Mouse (Mus musculus): ENCODE results near the gene Egf. TPM values are rescaled to one million over a fixed set of nuclear protein-coding genes. Genes with fewer than 3 reads are reported as not detected.

Gene Egf
- polyA plus RNA-seq, 1 experiment from 2014 or later, result 2.2 TPM

- Histone ChIP-seq H3K27ac (replicated peaks) (no peak overlapping the region), H3K36me3 (no peaks in the 10 kb centered on the region), H3K4me1 (no peaks in the 10 kb centered on the region), H3K9ac (replicated peaks) (no peak overlapping the region), H3K9me3 (no peaks in the 10 kb centered on the region), H3K4me3 (no peak overlapping the region), H3K27me3 (no peaks in the 10 kb centered on the region), H3K4me2 (replicated peaks) (no peak overlapping the region)
- 52% methylated on average over 8 of the region's 8 CpGs for WGBS
- no peak for ATAC-seq (replicated peaks)
These were observed 10.3 kb downstream of the Egf start for GRCm38 (mm10) chr3:129744803-129745202.

- H3K36me3 ChIP-seq, result no peaks in the 10 kb centered on the region
- no peak overlapping the region for H3K9ac ChIP-seq (replicated peaks)
- H3K9me3 ChIP-seq, result no peaks in the 10 kb centered on the region
- no peaks in the 10 kb centered on the region for H3K27me3 ChIP-seq
- no peak overlapping the region for H3K4me3 ChIP-seq
- H3K4me1 ChIP-seq, result peaks cover 7% of the 10 kb centered on the region; the same call in 1 of the 2 replicates
- H3K27ac ChIP-seq (replicated peaks), result no peak overlapping the region
- ATAC-seq (replicated peaks), result no peak
- H3K4me2 ChIP-seq (replicated peaks), result no peak overlapping the region
- WGBS, result 84% methylated on average over 6 of the region's 6 CpGs
These were observed 12.3 kb downstream of the Egf start for GRCm38 (mm10) chr3:129742781-129743180.

- 17% methylated on average over 16 of the region's 16 CpGs for WGBS
- H3K9me3 ChIP-seq, result no peaks in the 10 kb centered on the region
- H3K27me3 ChIP-seq, result no peaks in the 10 kb centered on the region
- H3K9ac ChIP-seq (replicated peaks), result no peak overlapping the region
- peaks cover 7% of the 10 kb centered on the region; the same call in 1 of the 2 replicates for H3K4me1 ChIP-seq
- H3K27ac ChIP-seq (replicated peaks), result no peak overlapping the region
- no peak overlapping the region for H3K4me2 ChIP-seq (replicated peaks)
- H3K36me3 ChIP-seq, result no peaks in the 10 kb centered on the region
- no peak overlapping the region for H3K4me3 ChIP-seq
- ATAC-seq (replicated peaks), result peak; percentile 32; the same call in 1 of the 2 replicates
These were observed 16.6 kb downstream of the Egf start for GRCm38 (mm10) chr3:129738291-129739183.

GRCm38 (mm10) chr3:129731636-129732035 lies 23.5 kb downstream of the Egf start:
- no peak for ATAC-seq (replicated peaks)
- Histone ChIP-seq H3K4me1 (no peaks in the 10 kb centered on the region), H3K4me3 (no peak overlapping the region), H3K27ac (replicated peaks) (no peak overlapping the region), H3K4me2 (replicated peaks) (no peak overlapping the region), H3K36me3 (no peaks in the 10 kb centered on the region), H3K9me3 (no peaks in the 10 kb centered on the region), H3K27me3 (no peaks in the 10 kb centered on the region), H3K9ac (replicated peaks) (no peak overlapping the region)
- WGBS, result 76% methylated on average over 6 of the region's 6 CpGs

- ATAC-seq (replicated peaks), result no peak
- Histone ChIP-seq H3K27ac (replicated peaks) (no peak overlapping the region), H3K9me3 (no peaks in the 10 kb centered on the region), H3K4me1 (peaks cover 4% of the 10 kb centered on the region; the same call in 1 of the 2 replicates), H3K27me3 (no peaks in the 10 kb centered on the region), H3K4me3 (no peak overlapping the region), H3K9ac (replicated peaks) (no peak overlapping the region), H3K4me2 (replicated peaks) (no peak overlapping the region), H3K36me3 (no peaks in the 10 kb centered on the region)
- 26% methylated on average over 8 of the region's 8 CpGs for WGBS
These were observed 24.7 kb downstream of the Egf start for GRCm38 (mm10) chr3:129730426-129730825.

GRCm38 (mm10) chr3:129729916-129730315 lies 25.2 kb downstream of the Egf start:
- H3K9me3 ChIP-seq, result no peaks in the 10 kb centered on the region
- no peak overlapping the region for H3K27ac ChIP-seq (replicated peaks)
- no peak overlapping the region for H3K9ac ChIP-seq (replicated peaks)
- no peak overlapping the region for H3K4me2 ChIP-seq (replicated peaks)
- H3K4me3 ChIP-seq, result no peak overlapping the region
- H3K36me3 ChIP-seq, result no peaks in the 10 kb centered on the region
- no peaks in the 10 kb centered on the region for H3K27me3 ChIP-seq
- peaks cover 4% of the 10 kb centered on the region; the same call in 1 of the 2 replicates for H3K4me1 ChIP-seq
- no peak for ATAC-seq (replicated peaks)
- WGBS, result 84% methylated on average over 5 of the region's 5 CpGs

- H3K36me3 ChIP-seq, result no peaks in the 10 kb centered on the region
- no peaks in the 10 kb centered on the region for H3K9me3 ChIP-seq
- H3K27me3 ChIP-seq, result no peaks in the 10 kb centered on the region
- H3K9ac ChIP-seq (replicated peaks), result peak overlapping the region; percentile 55; the same call in 1 of the 2 replicates
- peak overlapping the region; percentile 75 for H3K4me2 ChIP-seq (replicated peaks)
- peak; percentile 59 for ATAC-seq (replicated peaks)
- H3K4me1 ChIP-seq, result peaks cover 8% of the 10 kb centered on the region
- peak overlapping the region; percentile 86; the same call in 1 of the 2 replicates for H3K27ac ChIP-seq (replicated peaks)
- 74% methylated on average over 5 of the region's 5 CpGs for WGBS
- H3K4me3 ChIP-seq, result peak overlapping the region; percentile 60
These were observed 29.5 kb downstream of the Egf start for GRCm38 (mm10) chr3:129725592-129725991.

- 2% methylated on average over 24 of the region's 24 CpGs for WGBS
These were observed 30.1 kb downstream of the Egf start for GRCm38 (mm10) chr3:129724961-129725501.

GRCm38 (mm10) chr3:129724505-129724904 lies 30.6 kb downstream of the Egf start:
- Histone ChIP-seq H3K4me3 (peak overlapping the region; percentile 60), H3K4me2 (replicated peaks) (peak overlapping the region; percentile 75), H3K27ac (replicated peaks) (peak overlapping the region; percentile 86), H3K27me3 (no peaks in the 10 kb centered on the region), H3K36me3 (no peaks in the 10 kb centered on the region), H3K9me3 (no peaks in the 10 kb centered on the region), H3K9ac (replicated peaks) (peak overlapping the region; percentile 55; the same call in 1 of the 2 replicates), H3K4me1 (peaks cover 8% of the 10 kb centered on the region)
- peak; percentile 41 for ATAC-seq (replicated peaks)
- WGBS, result 65% methylated on average over 5 of the region's 5 CpGs

More at GRCm38 (mm10) chr3:129724961-129725501, 30.1 kb downstream of the Egf start:
- H3K4me2 ChIP-seq (replicated peaks), result peak overlapping the region; percentile 75
- H3K9me3 ChIP-seq, result no peaks in the 10 kb centered on the region
- peaks cover 8% of the 10 kb centered on the region for H3K4me1 ChIP-seq
- H3K36me3 ChIP-seq, result no peaks in the 10 kb centered on the region
- peak; percentile 98 for ATAC-seq (replicated peaks)
- peak overlapping the region; percentile 55 for H3K9ac ChIP-seq (replicated peaks)
- H3K27ac ChIP-seq (replicated peaks), result peak overlapping the region; percentile 86
- no peaks in the 10 kb centered on the region for H3K27me3 ChIP-seq
- H3K4me3 ChIP-seq, result peak overlapping the region; percentile 60

GRCm38 (mm10) chr3:129723311-129723710 lies 31.8 kb downstream of the Egf start:
- H3K36me3 ChIP-seq, result no peaks in the 10 kb centered on the region
- no peaks in the 10 kb centered on the region for H3K27me3 ChIP-seq
- H3K27ac ChIP-seq (replicated peaks), result no peak overlapping the region
- no peak for ATAC-seq (replicated peaks)
- no peak overlapping the region for H3K4me2 ChIP-seq (replicated peaks)
- no peaks in the 10 kb centered on the region for H3K9me3 ChIP-seq
- peaks cover 8% of the 10 kb centered on the region for H3K4me1 ChIP-seq
- 66% methylated on average over 4 of the region's 4 CpGs for WGBS
- no peak overlapping the region for H3K9ac ChIP-seq (replicated peaks)
- no peak overlapping the region for H3K4me3 ChIP-seq

- H3K27ac ChIP-seq (replicated peaks), result no peak overlapping the region
- 0 out of 2 replicates have a peak, but pooled peaks cover 4% of the 10 kb centered on the region for H3K36me3 ChIP-seq
- 70% methylated on average over 15 of the region's 15 CpGs for WGBS
- H3K4me1 ChIP-seq, result no peaks in the 10 kb centered on the region
- H3K27me3 ChIP-seq, result no peaks in the 10 kb centered on the region
- no peak overlapping the region for H3K4me2 ChIP-seq (replicated peaks)
- no peak overlapping the region for H3K9ac ChIP-seq (replicated peaks)
- ATAC-seq (replicated peaks), result no peak
- H3K4me3 ChIP-seq, result no peak overlapping the region
- H3K9me3 ChIP-seq, result no peaks in the 10 kb centered on the region
These were observed 40.5 kb downstream of the Egf start for GRCm38 (mm10) chr3:129714542-129715145.

- Histone ChIP-seq H3K9me3 (no peaks in the 10 kb centered on the region), H3K9ac (replicated peaks) (no peak overlapping the region), H3K4me1 (no peaks in the 10 kb centered on the region), H3K36me3 (no peaks in the 10 kb centered on the region), H3K4me2 (replicated peaks) (no peak overlapping the region), H3K4me3 (no peak overlapping the region), H3K27ac (replicated peaks) (no peak overlapping the region), H3K27me3 (no peaks in the 10 kb centered on the region)
- 21% methylated on average over 5 of the region's 5 CpGs for WGBS
- 0 out of 2 replicates have a peak, but pooled peaks have one; percentile 46 for ATAC-seq (replicated peaks)
These were observed 47.0 kb downstream of the Egf start for GRCm38 (mm10) chr3:129708157-129708556.

Data from forebrain, embryonic 15.5 days (tissue).